Mouse (Mus musculus) thymus, adult 2 months (tissue): ENCODE measurements at regions not wholly inside any gene's neighbourhood (a gene's known extent, or its start where the extent isn't known, plus 50 kb on each side); places are given as distances from the start of the nearest gene placed in this dataset.

Experiments used
- CTCF ChIP-seq: fragments of 200-500 bp; IDR thresholded peaks from 2 replicates; pipeline ENCODE4 v1.5.1; 2012; ENCODE audit warnings: mild to moderate bottlenecking, control low read depth, low read length, moderate library complexity, borderline replicate concordance; ENCODE audit not compliant: control insufficient read depth, poor library complexity, insufficient read depth; ENCODE audit errors: extremely low read depth
- POLR2A ChIP-seq: fragments of 200-500 bp; IDR thresholded peaks from 2 replicates; pipeline ENCODE4 v1.6.1; 2012; ENCODE audit warnings: mild to moderate bottlenecking, low read length, control low read depth, moderate library complexity; ENCODE audit not compliant: control insufficient read depth, poor library complexity, insufficient read depth; ENCODE audit errors: extremely low read depth

- TF ChIP-seq CTCF (no peak), POLR2A (no peak)
These were observed 58.4 kb upstream of the Irf2bp2 start for GRCm38 (mm10) chr8:126652151-126652550.
